Mouse (Mus musculus): ENCODE measurements at regions not wholly inside any gene's neighbourhood (a gene's known extent, or its start where the extent isn't known, plus 50 kb on each side); places are given as distances from the start of the nearest gene placed in this dataset.

DNA sequence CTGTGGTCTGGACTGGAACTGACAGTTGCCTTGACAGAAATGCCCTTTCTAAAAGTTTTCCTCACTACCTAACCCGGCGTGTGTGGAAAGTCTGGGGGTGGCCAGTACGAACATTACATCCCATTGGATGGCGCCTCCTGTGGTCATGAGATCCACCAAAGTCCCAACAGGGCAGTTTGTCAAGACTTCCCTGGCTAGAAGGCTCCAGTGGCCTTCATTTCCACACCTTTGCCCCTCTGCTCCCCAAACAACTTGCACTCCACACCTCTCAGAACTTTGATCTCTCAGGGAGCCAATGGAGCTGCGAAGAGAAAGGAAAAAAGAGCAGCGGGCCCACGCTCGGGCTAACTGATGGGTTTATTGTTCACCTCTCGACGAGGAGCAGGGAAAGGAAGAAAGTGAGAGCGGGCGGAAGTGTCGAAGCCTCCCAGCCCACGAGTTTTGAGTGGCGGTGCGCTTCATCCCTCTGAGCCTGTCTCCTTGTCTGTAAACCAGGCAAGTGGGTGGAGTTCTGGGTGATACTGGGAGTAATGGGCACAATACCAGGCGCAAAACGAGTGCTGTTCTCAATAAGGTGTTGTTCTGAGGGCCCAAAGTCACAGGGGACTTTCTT lies 126.9 kb upstream of the Bcor start:
- TF ChIP-seq CTCF (IDR thresholded peaks at IDR 0.05; ENCODE audit: borderline replicate concordance, insufficient read depth, low read length) (no peak), POLR2A (IDR thresholded peaks at IDR 0.05; ENCODE audit: low read depth, low read length) (no peak)

Data from embryonic fibroblast, embryonic 13.5 days (primary cell).